Mouse (Mus musculus) embryonic facial prominence, embryonic 12.5 days (tissue): ENCODE results near the gene Astn2. TPM values are rescaled to one million over a fixed set of nuclear protein-coding genes. Genes with fewer than 3 reads are reported as not detected.

Experiments used
- ATAC-seq: fragments of 200-750 bp; cut with Nextera tagmentation; 2 replicates; pipeline ENCODE4 v1.8.0; 2017; ENCODE audit not compliant: insufficient number of reproducible peaks, insufficient read depth, low FRiP score, low TSS enrichment
- H3K27ac ChIP-seq: fragments of 300-500 bp; sonication (generic); 2 replicates; pipeline ENCODE4 v1.5.1; 2016; ENCODE audit warnings: mild to moderate bottlenecking
- H3K27me3 ChIP-seq: fragments of 300-500 bp; sonication (generic); 2 replicates; pipeline ENCODE4 v1.6.1; 2016; ENCODE audit warnings: mild to moderate bottlenecking, moderate library complexity
- H3K36me3 ChIP-seq: fragments of 300-500 bp; sonication (generic); 2 replicates; pipeline ENCODE4 v1.6.1; 2016; ENCODE audit warnings: mild to moderate bottlenecking
- H3K4me1 ChIP-seq: fragments of 300-500 bp; sonication (generic); 2 replicates; pipeline ENCODE4 v1.6.1; 2016
- H3K4me2 ChIP-seq: fragments of 300-500 bp; sonication (generic); replicated peaks from 2 replicates; pipeline ENCODE4 v1.6.1; 2016; ENCODE audit warnings: mild to moderate bottlenecking, moderate library complexity
- H3K4me3 ChIP-seq: fragments of 300-500 bp; sonication (generic); 2 replicates; pipeline ENCODE4 v1.5.1; 2016; ENCODE audit warnings: mild to moderate bottlenecking
- H3K9ac ChIP-seq: fragments of 300-500 bp; sonication (generic); 2 replicates; pipeline ENCODE4 v1.6.1; 2016; ENCODE audit warnings: mild to moderate bottlenecking, moderate library complexity
- H3K9me3 ChIP-seq: fragments of 300-500 bp; sonication (generic); 2 replicates; pipeline ENCODE4 v1.6.1; 2016; ENCODE audit warnings: mild to moderate bottlenecking, moderate library complexity
- WGBS: fragments of 180-500 bp; shearing (Covaris S2); methylation state at CpG from one replicate; pipeline ENCODE4 v1.1.7; 2016; 5-methylcytosine and 5-hydroxymethylcytosine counted together
- polyA plus RNA-seq: library from polyadenylated mRNA; unstranded; fragments of >200 nt; fragmentation: Nextera tagmentation; extraction: Ambion mirVana; gene quantifications from 2 replicates; pipeline ENCODE4 v1.2.1, GENCODE M21; 2016

Gene Astn2
- polyA plus RNA-seq, 1 experiment from 2014 or later: 1.6 TPM

DNA sequence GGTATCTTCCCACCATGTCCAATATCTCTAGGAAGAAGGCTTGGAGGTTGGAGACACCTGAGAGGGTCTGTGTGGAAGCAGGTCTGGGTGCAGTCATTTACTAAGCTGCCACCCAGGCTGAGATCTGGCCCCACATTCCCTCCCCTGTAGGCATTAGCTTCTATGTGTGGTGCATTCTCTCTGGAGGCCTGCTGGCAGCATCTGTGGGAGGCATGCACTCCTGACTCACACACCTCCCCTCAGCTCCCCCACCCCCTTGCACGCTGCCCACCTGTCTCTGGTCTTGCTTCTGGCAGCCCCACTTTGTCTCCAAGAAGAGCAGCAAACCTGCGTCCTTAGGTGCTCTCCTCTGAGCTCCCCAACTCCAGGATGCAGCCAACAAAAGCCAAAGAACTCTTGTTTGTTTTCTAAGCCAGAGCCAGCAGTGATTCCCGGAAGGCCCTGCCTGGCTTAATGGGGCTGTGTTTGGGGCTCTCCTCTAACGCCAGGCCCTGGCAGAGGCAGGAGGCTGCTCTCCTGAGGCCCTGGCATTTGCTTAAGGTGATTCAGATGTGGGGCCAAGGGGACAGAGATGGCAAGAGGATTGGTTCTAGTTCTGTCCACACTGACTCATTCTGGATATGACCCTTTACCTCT is 928.4 kb downstream of the Astn2 start:
- H3K4me2 ChIP-seq: no peak overlapping the region
- no peak for ATAC-seq
- H3K36me3 ChIP-seq: no peaks in the 10 kb centered on the region
- H3K9ac ChIP-seq: no peak overlapping the region
- H3K27ac ChIP-seq: no peak overlapping the region
- no peaks in the 10 kb centered on the region for H3K9me3 ChIP-seq
- H3K4me3 ChIP-seq: no peak overlapping the region
- H3K27me3 ChIP-seq: no peaks in the 10 kb centered on the region
- 36% methylated on average over 4 of the region's 4 CpGs for whole genome bisulfite sequencing
- peaks cover 4% of the 10 kb centered on the region; the same call in 1 of the 2 replicates for H3K4me1 ChIP-seq

GRCm38 (mm10) chr4:65473141-65473540 is 931.3 kb downstream of the Astn2 start:
- peaks cover 4% of the 10 kb centered on the region; the same call in 1 of the 2 replicates for H3K4me1 ChIP-seq
- WGBS: 70% methylated on average over 5 of the region's 5 CpGs
- no peak overlapping the region for H3K4me3 ChIP-seq
- H3K36me3 ChIP-seq: no peaks in the 10 kb centered on the region
- H3K9ac ChIP-seq: no peak overlapping the region
- no peak for ATAC-seq
- no peaks in the 10 kb centered on the region for H3K27me3 ChIP-seq
- no peak overlapping the region for H3K4me2 ChIP-seq
- H3K9me3 ChIP-seq: no peaks in the 10 kb centered on the region
- H3K27ac ChIP-seq: no peak overlapping the region

DNA sequence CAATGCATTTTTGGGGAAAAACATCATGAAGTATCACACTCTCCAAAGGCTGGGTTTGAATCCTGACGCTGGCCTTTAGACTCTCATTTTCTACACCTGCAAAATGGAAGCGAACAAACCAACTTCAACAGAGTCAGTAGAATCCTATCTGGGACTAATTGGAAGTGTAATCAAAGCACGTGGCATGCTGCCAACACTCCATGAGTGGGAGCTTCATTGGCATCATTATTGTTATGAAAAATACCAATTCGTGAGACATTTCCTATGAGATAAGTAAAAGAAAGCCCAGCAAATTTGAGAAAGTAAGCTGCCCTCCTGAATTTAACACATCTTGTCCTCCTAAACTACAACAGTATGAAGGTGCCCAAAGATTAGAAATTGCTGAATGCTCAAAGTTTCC is 955.2 kb downstream of the Astn2 start:
- Histone ChIP-seq H3K4me2 (no peak overlapping the region), H3K27me3 (no peaks in the 10 kb centered on the region), H3K9ac (no peak overlapping the region), H3K4me1 (no peaks in the 10 kb centered on the region), H3K27ac (no peak overlapping the region), H3K9me3 (no peaks in the 10 kb centered on the region), H3K36me3 (no peaks in the 10 kb centered on the region), H3K4me3 (no peak overlapping the region)
- no peak for ATAC-seq
- 82% methylated on average over 4 of the region's 4 CpGs for WGBS

DNA sequence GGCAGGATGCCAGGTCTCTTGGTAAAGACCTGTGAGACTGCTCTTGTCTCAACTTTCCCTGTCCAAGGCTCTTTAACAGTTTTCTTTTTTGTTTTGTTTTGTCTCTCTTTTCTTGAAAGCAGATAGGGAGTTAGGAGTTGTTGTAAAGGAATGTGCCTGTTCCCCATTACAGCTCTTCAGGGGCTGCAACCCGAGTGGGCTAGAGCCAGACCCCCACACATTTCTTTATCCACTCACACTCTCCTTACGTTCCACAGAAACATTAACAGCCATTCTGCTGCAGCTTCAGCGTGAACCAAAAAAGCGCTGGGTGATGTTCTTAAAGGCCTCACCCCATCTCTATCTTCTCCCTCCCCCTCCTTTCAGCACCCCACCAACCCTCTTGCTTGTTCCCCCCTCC is 962.7 kb downstream of the Astn2 start:
- peak; percentile 41; the same call in 1 of the 2 replicates for ATAC-seq
- no peaks in the 10 kb centered on the region for H3K36me3 ChIP-seq
- peak overlapping the region; percentile 74 for H3K27ac ChIP-seq
- no peaks in the 10 kb centered on the region for H3K27me3 ChIP-seq
- no peak overlapping the region for H3K9ac ChIP-seq
- H3K4me3 ChIP-seq: no peak overlapping the region
- no peaks in the 10 kb centered on the region for H3K9me3 ChIP-seq
- H3K4me1 ChIP-seq: peaks cover 8% of the 10 kb centered on the region
- H3K4me2 ChIP-seq: no peak overlapping the region
- 35% methylated on average over 4 of the region's 4 CpGs for WGBS

- H3K4me2 ChIP-seq: no peak overlapping the region
- H3K27me3 ChIP-seq: no peaks in the 10 kb centered on the region
- WGBS: 60% methylated on average over 3 of the region's 3 CpGs
- no peaks in the 10 kb centered on the region; the same call in 1 of the 2 replicates for H3K4me1 ChIP-seq
- no peaks in the 10 kb centered on the region for H3K9me3 ChIP-seq
- H3K27ac ChIP-seq: no peak overlapping the region
- H3K36me3 ChIP-seq: no peaks in the 10 kb centered on the region
- no peak for ATAC-seq
- H3K9ac ChIP-seq: no peak overlapping the region
- no peak overlapping the region for H3K4me3 ChIP-seq
These were observed 973.6 kb downstream of the Astn2 start for GRCm38 (mm10) chr4:65430804-65431203.

- no peak for ATAC-seq
These were observed 976.9 kb downstream of the Astn2 start for GRCm38 (mm10) chr4:65427480-65427879.

DNA sequence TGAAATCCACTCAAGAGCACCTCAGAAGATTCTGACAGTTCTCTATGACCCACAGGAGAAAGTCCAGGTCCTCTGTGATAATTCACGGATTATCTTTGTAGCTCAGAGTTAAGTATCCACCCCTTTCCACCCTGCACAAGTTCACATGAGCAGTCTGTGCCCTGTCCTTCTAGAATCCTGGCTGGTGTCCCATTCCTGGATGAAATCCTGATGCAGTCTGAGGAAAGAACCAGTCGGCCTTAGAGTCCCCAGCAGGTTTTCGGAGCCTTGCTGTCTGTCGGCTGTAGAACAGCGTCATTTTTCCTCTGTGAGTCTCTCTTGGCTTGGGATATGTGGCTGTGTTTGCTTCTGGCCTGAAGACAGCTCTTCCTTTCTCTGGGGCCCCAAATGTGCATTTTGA is 978.0 kb downstream of the Astn2 start:
- no peaks in the 10 kb centered on the region for H3K27me3 ChIP-seq
- WGBS: 89% methylated on average over 5 of the region's 5 CpGs
- H3K9me3 ChIP-seq: no peaks in the 10 kb centered on the region
- H3K27ac ChIP-seq: no peak overlapping the region
- no peaks in the 10 kb centered on the region for H3K36me3 ChIP-seq
- no peak overlapping the region for H3K4me3 ChIP-seq
- H3K4me2 ChIP-seq: no peak overlapping the region
- no peaks in the 10 kb centered on the region; the same call in 1 of the 2 replicates for H3K4me1 ChIP-seq
- H3K9ac ChIP-seq: no peak overlapping the region
- ATAC-seq: no peak

More at GRCm38 (mm10) chr4:65427480-65427879, 976.9 kb downstream of the Astn2 start:
- Histone ChIP-seq H3K4me3 (no peak overlapping the region), H3K4me2 (no peak overlapping the region), H3K27me3 (no peaks in the 10 kb centered on the region), H3K27ac (no peak overlapping the region), H3K4me1 (no peaks in the 10 kb centered on the region; the same call in 1 of the 2 replicates), H3K9me3 (no peaks in the 10 kb centered on the region), H3K36me3 (no peaks in the 10 kb centered on the region), H3K9ac (no peak overlapping the region)
- WGBS: 77% methylated on average over 3 of the region's 3 CpGs

DNA sequence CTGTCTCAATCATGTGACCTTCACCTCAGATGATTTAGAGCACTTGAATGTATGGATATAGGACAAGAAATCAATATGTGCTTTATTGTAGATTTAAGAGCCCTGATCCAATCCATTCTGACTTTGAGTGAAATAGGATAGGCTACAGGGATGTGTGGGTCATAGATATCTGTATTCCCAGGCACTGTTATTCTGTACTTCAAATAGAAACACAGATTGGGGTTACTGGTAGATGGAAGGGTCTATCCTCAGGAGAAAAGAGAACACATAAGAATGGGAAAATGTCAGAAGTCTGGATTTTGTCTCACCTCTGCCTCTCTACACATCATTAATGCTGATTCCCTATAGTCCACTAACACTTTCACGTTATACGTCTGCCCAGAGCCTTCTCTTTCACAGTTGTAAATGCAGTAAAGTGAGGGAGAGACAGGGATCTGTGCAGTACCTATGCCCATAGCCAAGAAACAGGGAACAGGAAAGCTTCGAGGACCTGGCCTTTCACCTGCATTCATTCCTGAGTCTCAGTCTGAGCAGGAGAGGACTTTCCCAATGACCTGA is 981.3 kb downstream of the Astn2 start:
- Histone ChIP-seq H3K4me2 (no peak overlapping the region), H3K27me3 (no peaks in the 10 kb centered on the region), H3K27ac (no peak overlapping the region), H3K9me3 (no peaks in the 10 kb centered on the region), H3K9ac (no peak overlapping the region), H3K4me1 (peaks cover 9% of the 10 kb centered on the region; the same call in 1 of the 2 replicates), H3K36me3 (no peaks in the 10 kb centered on the region), H3K4me3 (no peak overlapping the region)
- ATAC-seq: no peak
- WGBS: 73% methylated on average over 3 of the region's 3 CpGs

DNA sequence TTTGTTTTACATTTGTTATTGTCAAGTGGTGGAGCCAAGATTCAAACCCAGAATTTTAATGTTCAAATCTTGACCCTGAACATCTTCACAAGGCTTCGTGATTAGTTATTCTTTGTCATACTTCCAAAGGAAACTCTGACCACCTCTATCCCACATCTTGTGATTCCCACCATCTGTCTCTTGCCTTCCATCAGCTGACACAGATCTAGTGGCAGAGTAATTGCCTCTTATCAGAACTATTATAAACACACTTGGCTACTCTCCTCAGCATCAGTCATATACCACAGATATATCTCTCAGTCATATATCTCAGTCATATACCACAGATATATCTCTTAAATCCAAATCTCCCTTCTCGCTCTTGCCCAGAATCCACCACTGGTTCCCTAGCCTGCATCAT is 983.1 kb downstream of the Astn2 start:
- no peaks in the 10 kb centered on the region for H3K27me3 ChIP-seq
- WGBS: 94% methylated on average over 2 of the region's 2 CpGs
- peaks cover 9% of the 10 kb centered on the region; the same call in 1 of the 2 replicates for H3K4me1 ChIP-seq
- no peaks in the 10 kb centered on the region for H3K36me3 ChIP-seq
- H3K9me3 ChIP-seq: no peaks in the 10 kb centered on the region
- H3K9ac ChIP-seq: no peak overlapping the region
- H3K27ac ChIP-seq: no peak overlapping the region
- H3K4me3 ChIP-seq: no peak overlapping the region
- ATAC-seq: no peak
- no peak overlapping the region for H3K4me2 ChIP-seq

DNA sequence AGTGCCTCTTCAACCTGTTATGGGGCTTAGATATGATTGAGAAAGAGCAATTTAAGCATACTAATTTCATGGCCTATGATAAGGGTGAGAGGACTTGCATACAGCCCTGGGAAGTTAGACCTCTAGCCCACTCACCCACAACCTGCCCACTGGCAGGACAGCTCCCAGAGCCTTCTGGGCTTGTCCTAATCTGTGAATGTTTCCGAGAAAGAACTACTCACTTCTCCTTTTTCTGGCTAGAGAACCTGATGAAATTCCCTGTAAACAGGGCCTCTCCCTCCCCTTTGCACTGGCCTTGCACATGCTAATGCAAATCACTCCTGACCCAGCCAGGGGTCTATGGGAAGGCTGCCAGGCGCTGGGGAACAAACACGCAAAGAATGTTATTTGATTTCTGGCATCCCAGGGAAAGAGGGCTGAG is 983.9 kb downstream of the Astn2 start:
- no peaks in the 10 kb centered on the region for H3K36me3 ChIP-seq
- no peak overlapping the region for H3K4me2 ChIP-seq
- peak; percentile 67; the same call in 1 of the 2 replicates for ATAC-seq
- WGBS: 7% methylated on average over 3 of the region's 3 CpGs
- no peaks in the 10 kb centered on the region for H3K27me3 ChIP-seq
- no peaks in the 10 kb centered on the region for H3K9me3 ChIP-seq
- peaks cover 9% of the 10 kb centered on the region; the same call in 1 of the 2 replicates for H3K4me1 ChIP-seq
- peak overlapping the region; percentile 51 for H3K27ac ChIP-seq
- no peak overlapping the region for H3K4me3 ChIP-seq
- H3K9ac ChIP-seq: no peak overlapping the region

DNA sequence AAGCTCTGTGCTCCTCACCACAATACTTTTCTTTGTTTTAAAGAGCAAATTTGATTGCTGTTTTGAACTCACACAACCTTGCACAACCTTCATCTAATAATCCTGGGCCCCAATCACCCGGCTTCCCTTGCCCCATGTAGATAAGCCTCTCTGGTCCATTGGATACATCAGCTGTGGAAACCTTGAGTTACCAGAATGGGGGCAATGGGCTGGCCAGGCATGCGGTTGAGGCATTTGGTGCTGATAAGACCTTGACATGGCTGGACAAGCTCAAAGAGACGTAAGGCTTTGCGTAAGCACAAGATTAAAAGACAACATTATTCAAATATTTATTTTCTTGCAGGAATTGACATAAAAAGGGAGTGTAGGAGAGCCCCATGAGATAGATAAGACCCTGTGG is 988.9 kb downstream of the Astn2 start:
- 76% methylated on average over 4 of the region's 4 CpGs for WGBS
- no peak overlapping the region for H3K4me2 ChIP-seq
- H3K9me3 ChIP-seq: no peaks in the 10 kb centered on the region
- H3K4me1 ChIP-seq: peaks cover 3% of the 10 kb centered on the region; the same call in 1 of the 2 replicates
- no peak for ATAC-seq
- no peaks in the 10 kb centered on the region for H3K36me3 ChIP-seq
- no peak overlapping the region for H3K4me3 ChIP-seq
- H3K27me3 ChIP-seq: no peaks in the 10 kb centered on the region
- no peak overlapping the region for H3K9ac ChIP-seq
- no peak overlapping the region for H3K27ac ChIP-seq
